25 mouse cellular contexts compared by ENCODE assay signal in the genomic region with DNA sequence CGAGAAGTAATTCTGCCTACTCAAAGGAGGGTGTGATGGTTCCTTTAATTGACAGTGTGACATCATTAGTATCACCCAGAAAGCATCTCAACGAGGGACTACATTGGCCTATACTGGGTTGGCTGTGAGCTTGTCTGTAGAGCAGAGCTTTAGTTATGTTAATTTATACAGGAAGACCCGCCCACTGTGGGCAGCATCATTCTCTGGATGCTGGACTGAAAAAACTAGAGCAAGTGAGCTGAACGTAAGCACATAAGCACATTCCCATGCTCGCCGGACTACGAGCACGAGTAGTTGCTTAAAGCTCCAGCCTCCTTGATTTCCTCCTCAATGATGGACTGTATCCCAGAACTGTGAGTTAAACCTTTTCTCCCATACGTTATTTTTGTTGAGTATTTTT. TPM values are rescaled to one million over a fixed set of nuclear protein-coding genes. Genes with fewer than 3 reads are reported as not detected.
DNase-seq lines count a peak whose midpoint lies in the region; ATAC-seq and TF ChIP-seq lines count a peak whose summit lies in the region.
"Had no signal": no experiment of that assay in that cellular context is flagged by ENCODE, and none has a peak within 500 bp of the region (broad histone marks: within the 10 kb centered on the region; RNA-seq: fewer than 3 reads in every experiment).

No protein-coding gene starts in this region.

- TF ChIP-seq CTCF in brain, embryonic 14.5 days (IDR thresholded peaks at IDR 0.05; ENCODE audit: borderline replicate concordance, extremely low read depth, insufficient read depth, insufficient read length), result no peak

- intact Hi-C loops in gastrocnemius, postnatal 14 days (cut with DNase I; ENCODE audit: low total_unique reads), result no loop called here

- H3K9me3 ChIP-seq in forebrain, embryonic 16.5 days (ENCODE audit: control insufficient read depth, low read length), result no peaks in the 10 kb centered on the region
- H3K9me3 ChIP-seq: embryonic facial prominence, embryonic 13.5 days; heart, embryonic 12.5 days; hindbrain, embryonic 13.5 days; limb, embryonic 12.5 days; liver, embryonic 13.5 days; lung, embryonic 15.5 days; midbrain, embryonic 12.5 days had no signal

- WGBS in forebrain, embryonic 16.5 days, result 65% methylated on average over 9 of the region's 9 CpGs

- DNase-seq in layer of hippocampus, adult 9-11 months, result peak; percentile 58
- DNase-seq in layer of hippocampus, postnatal 14 days (ENCODE audit: low spot score in 2 of 2), result no peak
- DNase-seq in brain, embryonic 14.5 days (ENCODE audit: low read depth), result peak; percentile 29
- peak; percentile 31 to 75 for DNase-seq in left cerebral cortex, adult 9 months (ENCODE audit: low spot score in 2 of 2)
- peak; percentile 43 for DNase-seq in right cerebral cortex, postnatal 25 days
- no peak for DNase-seq in lung, postnatal 10 days
- no peak for DNase-seq in gastrocnemius, postnatal 14 days
- DNase-seq: adrenal gland, postnatal 10 days; cerebellum, adult 11-12 months; cerebellum, postnatal 14 days; heart, adult 11 months; heart, postnatal 14 days; kidney, adult 9 months; liver, embryonic 13.5 days; thymus, postnatal 36 days had no signal

- no peak overlapping the region for H3K4me2 ChIP-seq in forebrain, embryonic 16.5 days (ENCODE audit: low read length)
- H3K4me2 ChIP-seq: embryonic facial prominence, embryonic 13.5 days; heart, embryonic 12.5 days; hindbrain, embryonic 13.5 days; limb, embryonic 12.5 days; liver, embryonic 13.5 days; lung, embryonic 15.5 days; midbrain, embryonic 12.5 days had no signal

- H3K27ac ChIP-seq in forebrain, embryonic 16.5 days (ENCODE audit: low read length), result no peak overlapping the region
- H3K27ac ChIP-seq: embryonic facial prominence, embryonic 13.5 days; hindbrain, embryonic 13.5 days; limb, embryonic 12.5 days; liver, embryonic 13.5 days; lung, embryonic 15.5 days; macrophage; midbrain, embryonic 12.5 days had no signal

- TF ChIP-seq POLR2A in brain, embryonic 14.5 days (IDR thresholded peaks at IDR 0.05; ENCODE audit: borderline replicate concordance, extremely low read depth, insufficient read depth, insufficient read length, poor library complexity, severe bottlenecking), result no peak

- H3K9ac ChIP-seq in forebrain, embryonic 16.5 days (replicated peaks; ENCODE audit: low read depth, low read length), result no peak overlapping the region
- H3K9ac ChIP-seq: embryonic facial prominence, embryonic 13.5 days; heart, embryonic 12.5 days; hindbrain, embryonic 13.5 days; limb, embryonic 12.5 days; liver, embryonic 13.5 days; lung, embryonic 15.5 days; midbrain, embryonic 12.5 days had no signal

- H3K4me3 ChIP-seq in forebrain, embryonic 16.5 days (replicated peaks; ENCODE audit: low read length), result no peak overlapping the region
- H3K4me3 ChIP-seq: embryonic facial prominence, embryonic 13.5 days; heart, embryonic 12.5 days; hindbrain, embryonic 13.5 days; limb, embryonic 12.5 days; liver, embryonic 13.5 days; lung, embryonic 15.5 days; midbrain, embryonic 12.5 days; myocyte had no signal

- peaks cover 2% of the 10 kb centered on the region for H3K4me1 ChIP-seq in forebrain, embryonic 16.5 days (replicated peaks; ENCODE audit: control insufficient read depth, insufficient read depth, low read length)
- H3K4me1 ChIP-seq: embryonic facial prominence, embryonic 13.5 days; heart, embryonic 12.5 days; liver, embryonic 13.5 days; lung, embryonic 15.5 days had no signal

- H3K27me3 ChIP-seq in forebrain, embryonic 16.5 days (replicated peaks; ENCODE audit: control insufficient read depth, insufficient read depth, low read length), result no peaks in the 10 kb centered on the region
- H3K27me3 ChIP-seq: embryonic facial prominence, embryonic 13.5 days; hindbrain, embryonic 13.5 days; limb, embryonic 12.5 days; liver, embryonic 13.5 days; lung, embryonic 15.5 days; midbrain, embryonic 12.5 days had no signal

- no peak for ATAC-seq in forebrain, embryonic 16.5 days
- ATAC-seq: forebrain, embryonic 14.5 days had no signal

- H3K36me3 ChIP-seq in forebrain, embryonic 16.5 days (ENCODE audit: control insufficient read depth, insufficient read depth), result no peaks in the 10 kb centered on the region
- H3K36me3 ChIP-seq: embryonic facial prominence, embryonic 13.5 days; heart, embryonic 12.5 days; hindbrain, embryonic 13.5 days; limb, embryonic 12.5 days; liver, embryonic 13.5 days; lung, embryonic 15.5 days; midbrain, embryonic 12.5 days had no signal

RNA-seq across cellular contexts. Expression of gene Traf1, which starts 37.4 kb away (rescaled TPM):
- 1 to 10 TPM; 1.1 to 3.0 TPM for total RNA-seq in layer of hippocampus, postnatal 14 days (2021)
- polyA plus RNA-seq in brain, embryonic 14.5 days (2012; rRNA removed), result 1.4 and 2.4 TPM in 2 replicates
- 1.3 and 1.8 TPM in 2 replicates for polyA plus RNA-seq in forebrain, embryonic 16.5 days (2015; fragmentation: Nextera tagmentation; extraction: Ambion mirVana)
- total RNA-seq in gastrocnemius, postnatal 14 days (2021), result 1 to 10 TPM; 1.0 to 1.7 TPM

Comparison
In these comparisons a context has a peak if more than half of its experiments do, and no peak if none do; other contexts are left out.
1. DNase-seq: peak in layer of hippocampus, adult 9-11 months (single experiment), brain, embryonic 14.5 days (single experiment), left cerebral cortex, adult 9 months (2 of 2) and right cerebral cortex, postnatal 25 days (single experiment); none in layer of hippocampus, postnatal 14 days (0 of 2), lung, postnatal 10 days (single experiment) and gastrocnemius, postnatal 14 days (single experiment).